Mouse (Mus musculus) layer of hippocampus, adult 9-11 months (tissue): Measurements from ENCODE around the gene Kcnc1.

ENCODE experiments used
- DNase-seq: peaks from one replicate; pipeline ENCODE4 v3.0.0; 2022

Gene Kcnc1

GRCm38 (mm10) chr7:46423951-46424350 lies 27.7 kb downstream of the Kcnc1 start:
- DNase-seq = no peak

- no peak for DNase-seq
Measured at GRCm38 (mm10) chr7:46425012-46425411, 28.7 kb downstream of the Kcnc1 start.

- no peak for DNase-seq
Measured at GRCm38 (mm10) chr7:46433874-46434273, 37.6 kb downstream of the Kcnc1 start.

- DNase-seq = no peak
Measured at GRCm38 (mm10) chr7:46435833-46436232, 39.5 kb downstream of the Kcnc1 start.

GRCm38 (mm10) chr7:46438537-46439141 lies 42.3 kb downstream of the Kcnc1 start:
- DNase-seq = no peak

GRCm38 (mm10) chr7:46443163-46443562 lies 46.9 kb downstream of the Kcnc1 start:
- no peak for DNase-seq

- no peak for DNase-seq
Measured at GRCm38 (mm10) chr7:46445896-46446295, 49.6 kb downstream of the Kcnc1 start.

GRCm38 (mm10) chr7:46447473-46448165 lies 51.3 kb downstream of the Kcnc1 start:
- no peak for DNase-seq

GRCm38 (mm10) chr7:46448922-46449645 lies 52.8 kb downstream of the Kcnc1 start:
- DNase-seq = no peak

- peak; percentile 28 for DNase-seq
Measured at GRCm38 (mm10) chr7:46453930-46454679, 57.8 kb downstream of the Kcnc1 start.

GRCm38 (mm10) chr7:46457889-46458288 lies 61.6 kb downstream of the Kcnc1 start:
- no peak for DNase-seq

- DNase-seq = no peak
Measured at GRCm38 (mm10) chr7:46459200-46459599, 62.9 kb downstream of the Kcnc1 start.

GRCm38 (mm10) chr7:46459605-46460245 lies 63.4 kb downstream of the Kcnc1 start:
- no peak for DNase-seq

- no peak for DNase-seq
Measured at GRCm38 (mm10) chr7:46462287-46462686, 66.0 kb downstream of the Kcnc1 start.

- no peak for DNase-seq
Measured at GRCm38 (mm10) chr7:46463136-46463535, 66.8 kb downstream of the Kcnc1 start.

- DNase-seq = peak; percentile 24
Measured at GRCm38 (mm10) chr7:46466422-46466981, 70.2 kb downstream of the Kcnc1 start.

- DNase-seq = no peak
Measured at GRCm38 (mm10) chr7:46469542-46469941, 73.2 kb downstream of the Kcnc1 start.

- no peak for DNase-seq
Measured at GRCm38 (mm10) chr7:46471054-46471737, 74.9 kb downstream of the Kcnc1 start.

- DNase-seq = no peak
Measured at GRCm38 (mm10) chr7:46473141-46473540, 76.8 kb downstream of the Kcnc1 start.

- DNase-seq = no peak
Measured at GRCm38 (mm10) chr7:46475464-46475863, 79.2 kb downstream of the Kcnc1 start.

- no peak for DNase-seq
Measured at GRCm38 (mm10) chr7:46477456-46477855, 81.2 kb downstream of the Kcnc1 start.

GRCm38 (mm10) chr7:46479793-46480192 lies 83.5 kb downstream of the Kcnc1 start:
- DNase-seq = peak; percentile 18
